ENCODE assay signal across 8 mouse cellular contexts in genomic region chr8:84822723-84823122, GRCm38 (mm10). TPM values are rescaled to one million over a fixed set of nuclear protein-coding genes. Genes with fewer than 3 reads are reported as not detected.
DNase-seq lines count a peak whose midpoint lies in the region; ATAC-seq and TF ChIP-seq lines count a peak whose summit lies in the region.

Gene Dand5, minus strand, starts transcription at chr8:84822823.

- intact Hi-C loops in gastrocnemius, adult 2 months (cut with DNase I) = no loop called here
- intact Hi-C loops in gastrocnemius, postnatal 14 days (cut with DNase I; ENCODE audit: low total_unique reads) = no loop called here

- H3K27me3 ChIP-seq in testis, adult 2 months (ENCODE audit: control insufficient read depth, insufficient read depth, low read length) = no peaks in the 10 kb centered on the region
- H3K27me3 ChIP-seq in liver, embryonic 12.5 days (replicated peaks) = no peaks in the 10 kb centered on the region

- peaks cover 4% of the 10 kb centered on the region for H3K4me1 ChIP-seq in testis, adult 2 months (ENCODE audit: control insufficient read depth, insufficient read depth, low read length)
- H3K4me1 ChIP-seq in liver, embryonic 12.5 days = peaks cover 53% of the 10 kb centered on the region

- H3K27ac ChIP-seq in gastrocnemius, adult 2 months = no peak within 1 kb of the TSS
- H3K27ac ChIP-seq in testis, adult 2 months (ENCODE audit: control insufficient read depth, insufficient read depth, low read depth, low read length) = no peak within 1 kb of the TSS
- H3K27ac ChIP-seq in liver, embryonic 12.5 days = no peak within 1 kb of the TSS

- no peak for TF ChIP-seq CTCF in gastrocnemius, adult 2 months (IDR thresholded peaks at IDR 0.05)
- no peak for TF ChIP-seq CTCF in testis, adult 2 months (IDR thresholded peaks at IDR 0.05; ENCODE audit: control insufficient read depth, insufficient read depth, insufficient replicate concordance, low read depth, low read length)

- no peak for DNase-seq in gastrocnemius, adult 2 months
- no peak for DNase-seq in gastrocnemius, postnatal 14 days
- DNase-seq in testis, postnatal 14 days (ENCODE audit: low spot score) = no peak
- no peak for DNase-seq in right cerebral cortex, postnatal 10 days (ENCODE audit: low spot score in 2 of 2)
- DNase-seq in spleen, adult 18-20 months = no peak
- DNase-seq in cerebellum, adult 18-20 months = no peak

- 57% methylated on average over 3 of the region's 3 CpGs for WGBS in liver, embryonic 12.5 days (ENCODE audit: insufficient replicate concordance)

- H3K9me3 ChIP-seq in liver, embryonic 12.5 days (replicated peaks) = no peaks in the 10 kb centered on the region

- H3K36me3 ChIP-seq in testis, adult 2 months (ENCODE audit: control insufficient read depth, insufficient read depth, low read length) = no peaks in the 10 kb centered on the region
- no peaks in the 10 kb centered on the region for H3K36me3 ChIP-seq in liver, embryonic 12.5 days

- peak within 1 kb of the TSS; percentile 51 for H3K4me2 ChIP-seq in liver, embryonic 12.5 days

- ATAC-seq in liver, embryonic 12.5 days = no peak

- no peak within 1 kb of the TSS for H3K9ac ChIP-seq in liver, embryonic 12.5 days

- no peak for TF ChIP-seq POLR2A in testis, adult 2 months (IDR thresholded peaks at IDR 0.05; ENCODE audit: control insufficient read depth, low read depth, low read length)

- no peak within 1 kb of the TSS for H3K4me3 ChIP-seq in gastrocnemius, adult 2 months
- no peak within 1 kb of the TSS; the same call in 1 of the 2 replicates for H3K4me3 ChIP-seq in testis, adult 2 months (ENCODE audit: control insufficient read depth, low read depth, low read length)
- H3K4me3 ChIP-seq in liver, embryonic 12.5 days = no peak within 1 kb of the TSS

RNA-seq across cellular contexts. Expression of gene Dand5, which starts in this region (rescaled TPM):
- 10 to 100 TPM; 10.2 to 14.3 TPM for total RNA-seq in gastrocnemius, adult 2 months (2021)
- total RNA-seq in gastrocnemius, postnatal 14 days (2021) = 1 to 10 TPM; 6.0 to 7.2 TPM
- polyA plus RNA-seq in testis, adult 2 months (2012; rRNA removed) = 27.1 and 29.7 TPM in 2 replicates
- 3.4 and 4.3 TPM in 2 replicates for polyA plus RNA-seq in liver, embryonic 12.5 days (2016; fragmentation: Nextera tagmentation; extraction: Ambion mirVana)
